Mouse (Mus musculus) pancreas, adult 10 weeks (tissue): ENCODE results near the gene Gm3776. TPM values are rescaled to one million over a fixed set of nuclear protein-coding genes. Genes with fewer than 3 reads are reported as not detected.

ENCODE experiments used
- polyA plus RNA-seq: library from polyadenylated mRNA; stranded (reverse); fragments of 350-450 nt; fragmentation: Illumina TruSeq; extraction: RNeasy Lipid Tissue Mini Kit (QIAGEN cat#74804); gene quantifications from one replicate; pipeline ENCODE4 v1.2.3, GENCODE M21; 2015; ENCODE audit warnings: low read depth, low replicate concordance; ENCODE audit not compliant: insufficient read depth

Gene Gm3776
- not detected for polyA plus RNA-seq

DNA sequence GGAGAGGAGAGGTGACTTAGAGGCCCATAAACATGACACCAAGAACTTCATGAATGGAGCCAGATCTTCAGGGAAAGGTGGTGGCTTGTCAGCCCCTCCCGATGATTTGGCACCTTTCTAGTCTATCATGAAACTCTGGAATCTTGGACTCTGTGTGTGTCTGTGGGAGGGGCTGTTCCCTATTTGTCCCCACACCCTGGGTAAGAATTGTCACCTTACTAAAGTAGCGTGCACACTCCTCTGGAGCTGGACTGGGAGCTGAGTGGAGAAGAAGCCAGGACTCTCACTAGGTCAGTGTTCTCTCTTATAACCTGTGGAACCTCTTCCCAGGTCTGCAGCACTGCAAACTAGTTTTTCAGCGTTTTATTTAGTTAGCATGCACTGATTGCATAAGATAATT lies at the start of gene Gm3776:
Gene Gm3776, plus strand, starts transcription at position 216 of the 400 bp plus-strand sequence.

DNA sequence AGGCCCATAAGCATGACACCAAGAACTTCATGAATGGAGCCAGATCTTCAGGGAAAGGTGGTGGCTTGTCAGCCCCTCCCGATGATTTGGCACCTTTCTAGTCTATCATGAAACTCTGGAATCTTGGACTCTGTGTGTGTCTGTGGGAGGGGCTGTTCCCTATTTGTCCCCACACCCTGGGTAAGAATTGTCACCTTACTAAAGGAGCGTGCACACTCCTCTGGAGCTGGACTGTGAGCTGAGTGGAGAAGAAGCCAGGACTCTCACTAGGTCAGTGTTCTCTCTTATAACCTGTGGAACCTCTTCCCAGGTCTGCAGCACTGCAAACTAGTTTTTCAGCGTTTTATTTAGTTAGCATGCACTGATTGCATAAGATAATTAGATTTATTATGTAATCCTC lies 26.5 kb upstream of the Gm3776 start, which contains the start of gene Gsta1:
Gene Gsta1, plus strand, starts transcription at position 196 of the 400 bp plus-strand sequence.

GRCm38 (mm10) chr9:78289723-78290122 lies 32.8 kb downstream of the Gm3776 start, which contains the start of gene Gm10639:
Gene Gm10639, plus strand, starts transcription at chr9:78289923.

GRCm38 (mm10) chr9:78314696-78315095 lies 57.8 kb downstream of the Gm3776 start, which contains the start of gene Omt2a:
Gene Omt2a, minus strand, starts transcription at chr9:78314796.

Other genes with a start within 250 kb of the Gm3776 start
- not detected for gene Gcm1, start 205.2 kb upstream of the Gm3776 start, polyA plus RNA-seq
- gene Fbxo9, start 148.1 kb upstream of the Gm3776 start, polyA plus RNA-seq, result 32.2 TPM
- 4.0 TPM for gene Ick, start 147.9 kb upstream of the Gm3776 start, polyA plus RNA-seq
- gene Gsta4, start 74.4 kb upstream of the Gm3776 start, polyA plus RNA-seq, result 5.2 TPM
- not detected for gene Gsta1, start 26.5 kb upstream of the Gm3776 start, polyA plus RNA-seq
- not detected for gene Gm10639, start 32.8 kb downstream of the Gm3776 start, polyA plus RNA-seq
- gene Omt2a, start 57.7 kb downstream of the Gm3776 start, polyA plus RNA-seq, result not detected
- not detected for gene Omt2b, start 70.5 kb downstream of the Gm3776 start, polyA plus RNA-seq
- not detected for gene Gsta2, start 98.7 kb downstream of the Gm3776 start, polyA plus RNA-seq
- gene Dppa5a, start 111.0 kb downstream of the Gm3776 start, polyA plus RNA-seq, result not detected
- gene Ooep, start 121.6 kb downstream of the Gm3776 start, polyA plus RNA-seq, result not detected
- gene Ddx43, start 138.6 kb downstream of the Gm3776 start, polyA plus RNA-seq, result not detected
- 0.54 TPM for gene Cgas, start 186.1 kb downstream of the Gm3776 start, polyA plus RNA-seq
- gene Mto1, start 191.1 kb downstream of the Gm3776 start, polyA plus RNA-seq, result 3.2 TPM
- gene Gm17324, start 191.7 kb downstream of the Gm3776 start, polyA plus RNA-seq, result not detected
- gene Eef1a1, start 232.0 kb downstream of the Gm3776 start, polyA plus RNA-seq, result 2,654 TPM